Mouse (Mus musculus) stomach, postnatal 0 days (tissue): ENCODE measurements around the gene Arhgap22. TPM values are rescaled to one million over a fixed set of nuclear protein-coding genes. Genes with fewer than 3 reads are reported as not detected.

Source experiments
- ATAC-seq: fragments of 200-750 bp; cut with Nextera tagmentation; 2 replicates; pipeline ENCODE4 v1.8.0; 2017; ENCODE audit not compliant: low FRiP score, low TSS enrichment
- DNase-seq: peaks from one replicate; pipeline ENCODE4 v3.0.0-alpha.2; 2016; ENCODE audit warnings: low spot score
- H3K27ac ChIP-seq: fragments of 300-500 bp; sonication (generic); replicated peaks from 2 replicates; pipeline ENCODE4 v1.5.1; 2014; ENCODE audit warnings: mild to moderate bottlenecking, control low read depth
- H3K27me3 ChIP-seq: fragments of 300-500 bp; sonication (generic); 2 replicates; pipeline ENCODE4 v1.6.1; 2014; ENCODE audit warnings: low read length; ENCODE audit not compliant: control insufficient read depth, insufficient read depth
- H3K36me3 ChIP-seq: fragments of 300-500 bp; sonication (generic); 2 replicates; pipeline ENCODE4 v1.6.1; 2014; ENCODE audit warnings: low read length, mixed read lengths; ENCODE audit not compliant: control insufficient read depth, insufficient read depth
- H3K4me1 ChIP-seq: fragments of 300-500 bp; sonication (generic); replicated peaks from 2 replicates; pipeline ENCODE4 v1.6.1; 2014; ENCODE audit warnings: antibody characterized with exemption; ENCODE audit not compliant: control insufficient read depth, insufficient read depth
- H3K4me2 ChIP-seq: fragments of 300-500 bp; sonication (generic); replicated peaks from 2 replicates; pipeline ENCODE4 v1.6.1; 2014; ENCODE audit warnings: low read depth, mild to moderate bottlenecking, control low read depth, moderate library complexity
- H3K4me3 ChIP-seq: fragments of 300-500 bp; sonication (generic); 2 replicates; pipeline ENCODE4 v1.5.1; 2014; ENCODE audit warnings: low read depth, low read length, control low read depth
- H3K9ac ChIP-seq: fragments of 300-500 bp; sonication (generic); 2 replicates; pipeline ENCODE4 v1.6.1; 2014; ENCODE audit warnings: mild to moderate bottlenecking, low read length, control low read depth, mixed read lengths
- H3K9me3 ChIP-seq: fragments of 300-500 bp; sonication (generic); 2 replicates; pipeline ENCODE4 v1.6.1; 2016; ENCODE audit warnings: low read length; ENCODE audit not compliant: control insufficient read depth
- CTCF ChIP-seq: IDR thresholded peaks from 2 replicates; pipeline ENCODE4 v1.5.1; 2016; ENCODE audit warnings: antibody characterized with exemption, low read depth, mild to moderate bottlenecking, moderate library complexity
- EP300 ChIP-seq: optimal IDR thresholded peaks from 2 replicates; pipeline ENCODE3; 2016; ENCODE audit warnings: antibody characterized with exemption
- WGBS: fragments of 180-500 bp; shearing (Covaris S2); extraction: QIAGEN DNeasy Blood & Tissue Kit; methylation state at CpG from one replicate; pipeline ENCODE4 v1.1.7; 2014; 5-methylcytosine and 5-hydroxymethylcytosine counted together
- polyA plus RNA-seq: library from polyadenylated mRNA; unstranded; fragments of >200 nt; fragmentation: Nextera tagmentation; extraction: Ambion mirVana; gene quantifications from 2 replicates; pipeline ENCODE4 v1.2.1, GENCODE M21; 2015

Gene Arhgap22
- polyA plus RNA-seq, 1 experiment from 2014 or later: 6.5 TPM

GRCm38 (mm10) chr14:33312309-33312708 is 98.5 kb downstream of the Arhgap22 start:
- Histone ChIP-seq H3K4me2 (no peak overlapping the region), H3K27me3 (no peaks in the 10 kb centered on the region), H3K9me3 (no peaks in the 10 kb centered on the region), H3K36me3 (no peaks in the 10 kb centered on the region), H3K9ac (no peak overlapping the region), H3K27ac (no peak overlapping the region), H3K4me3 (no peak overlapping the region), H3K4me1 (no peaks in the 10 kb centered on the region)
- ATAC-seq (no peak), DNase-seq (no peak)
- WGBS: 67% methylated on average over 4 of the region's 4 CpGs
- TF ChIP-seq CTCF: no peak
- no peak for TF ChIP-seq EP300

- no peak for TF ChIP-seq EP300
- peak; percentile 98 for TF ChIP-seq CTCF
- no peak overlapping the region for H3K9ac ChIP-seq
- no peak overlapping the region for H3K27ac ChIP-seq
- ATAC-seq (peak; percentile 63), DNase-seq (peak; percentile 64)
- no peaks in the 10 kb centered on the region for H3K4me1 ChIP-seq
- no peak overlapping the region for H3K4me3 ChIP-seq
- WGBS: 4% methylated on average over 4 of the region's 4 CpGs
- no peak overlapping the region for H3K4me2 ChIP-seq
- no peaks in the 10 kb centered on the region for H3K27me3 ChIP-seq
- H3K36me3 ChIP-seq: no peaks in the 10 kb centered on the region
- H3K9me3 ChIP-seq: no peaks in the 10 kb centered on the region
These were observed 99.8 kb downstream of the Arhgap22 start for GRCm38 (mm10) chr14:33313624-33314023.

GRCm38 (mm10) chr14:33314160-33314559 is 100.3 kb downstream of the Arhgap22 start:
- Histone ChIP-seq H3K4me3 (no peak overlapping the region), H3K4me1 (no peaks in the 10 kb centered on the region), H3K9ac (no peak overlapping the region), H3K27ac (no peak overlapping the region), H3K36me3 (no peaks in the 10 kb centered on the region), H3K27me3 (no peaks in the 10 kb centered on the region), H3K4me2 (no peak overlapping the region), H3K9me3 (no peaks in the 10 kb centered on the region)
- DNase-seq (no peak), ATAC-seq (peak; percentile 31; the same call in 1 of the 2 replicates)
- no peak for TF ChIP-seq CTCF
- TF ChIP-seq EP300: no peak
- 51% methylated on average over 7 of the region's 7 CpGs for WGBS

GRCm38 (mm10) chr14:33315111-33315510 is 101.3 kb downstream of the Arhgap22 start:
- ATAC-seq (no peak), DNase-seq (no peak)
- no peaks in the 10 kb centered on the region for H3K27me3 ChIP-seq
- H3K36me3 ChIP-seq: no peaks in the 10 kb centered on the region
- no peak overlapping the region for H3K27ac ChIP-seq
- H3K4me1 ChIP-seq: 0 out of 2 replicates have a peak, but pooled peaks cover 2% of the 10 kb centered on the region
- TF ChIP-seq EP300: no peak
- TF ChIP-seq CTCF: no peak
- 61% methylated on average over 5 of the region's 5 CpGs for WGBS
- H3K9ac ChIP-seq: no peak overlapping the region
- H3K4me3 ChIP-seq: no peak overlapping the region
- H3K9me3 ChIP-seq: no peaks in the 10 kb centered on the region
- H3K4me2 ChIP-seq: no peak overlapping the region

- no peak for ATAC-seq
These were observed 101.9 kb downstream of the Arhgap22 start for GRCm38 (mm10) chr14:33315771-33316170.

GRCm38 (mm10) chr14:33317946-33318345 is 104.1 kb downstream of the Arhgap22 start:
- no peak for DNase-seq
- no peak overlapping the region for H3K27ac ChIP-seq
- 34% methylated on average over 6 of the region's 6 CpGs for WGBS

More at GRCm38 (mm10) chr14:33315771-33316170, 101.9 kb downstream of the Arhgap22 start:
- Histone ChIP-seq H3K9me3 (no peaks in the 10 kb centered on the region), H3K27ac (no peak overlapping the region), H3K4me2 (no peak overlapping the region), H3K36me3 (no peaks in the 10 kb centered on the region), H3K27me3 (no peaks in the 10 kb centered on the region), H3K4me1 (peaks cover 4% of the 10 kb centered on the region; the same call in 1 of the 2 replicates), H3K4me3 (no peak overlapping the region), H3K9ac (no peak overlapping the region)
- DNase-seq: no peak
- 70% methylated on average over 4 of the region's 4 CpGs for WGBS
- TF ChIP-seq CTCF (peak; percentile 48), EP300 (no peak)

More at GRCm38 (mm10) chr14:33317946-33318345, 104.1 kb downstream of the Arhgap22 start:
- no peak for ATAC-seq
- no peak overlapping the region for H3K9ac ChIP-seq
- no peaks in the 10 kb centered on the region for H3K36me3 ChIP-seq
- H3K4me1 ChIP-seq: peaks cover 6% of the 10 kb centered on the region; the same call in 1 of the 2 replicates
- H3K27me3 ChIP-seq: no peaks in the 10 kb centered on the region
- TF ChIP-seq EP300 (no peak), CTCF (no peak)
- no peaks in the 10 kb centered on the region for H3K9me3 ChIP-seq
- H3K4me3 ChIP-seq: no peak overlapping the region
- 0 out of 2 replicates have a peak overlapping the region, but pooled peaks have one; percentile 8 for H3K4me2 ChIP-seq
